Comparison of ENCODE assay signal across 8 mouse cellular contexts in the genomic region with DNA sequence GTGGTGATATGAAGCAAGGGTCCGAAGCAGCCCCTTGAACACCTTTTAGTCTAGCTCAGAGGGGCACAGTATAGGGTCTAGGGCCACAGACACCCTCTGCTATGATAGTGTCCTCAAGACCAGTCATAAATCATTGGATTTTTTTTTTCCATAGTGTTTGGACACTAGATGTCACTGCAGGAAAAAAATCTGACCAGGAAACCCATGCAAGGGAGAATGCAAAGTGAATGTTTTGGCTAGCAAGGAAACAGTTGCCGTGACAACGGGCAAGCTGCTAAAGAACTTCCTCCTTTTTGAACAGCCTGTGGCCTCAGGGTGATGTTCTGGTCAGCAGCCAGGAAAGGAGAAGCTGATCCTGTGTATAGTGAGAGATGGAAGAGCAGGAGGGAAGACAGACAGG.
DNase-seq lines count a peak whose midpoint lies in the region; ATAC-seq and TF ChIP-seq lines count a peak whose summit lies in the region.

No protein-coding gene starts in this region.

- no peak overlapping the region for H3K4me3 ChIP-seq in intestine, embryonic 15.5 days (replicated peaks)
- no peak overlapping the region for H3K4me3 ChIP-seq in intestine, embryonic 16.5 days (ENCODE audit: low read length)
- H3K4me3 ChIP-seq in cortical plate, adult 2 months (ENCODE audit: insufficient read depth, low read length): no peak overlapping the region
- no peak overlapping the region for H3K4me3 ChIP-seq in midbrain, embryonic 15.5 days

- H3K27ac ChIP-seq in intestine, embryonic 15.5 days: no peak overlapping the region
- no peak overlapping the region for H3K27ac ChIP-seq in intestine, embryonic 16.5 days (ENCODE audit: low read length)
- no peak overlapping the region for H3K27ac ChIP-seq in cortical plate, adult 2 months (ENCODE audit: insufficient read depth, low read length)
- 0 out of 2 replicates have a peak overlapping the region, but pooled peaks have one; percentile 7 for H3K27ac ChIP-seq in midbrain, embryonic 15.5 days

- ATAC-seq in intestine, embryonic 15.5 days: 0 out of 2 replicates have a peak, but pooled peaks have one; percentile 34
- ATAC-seq in intestine, embryonic 16.5 days: no peak; the same call in 1 of the 2 replicates
- ATAC-seq in midbrain, embryonic 15.5 days (replicated peaks): peak; percentile 79

- H3K4me1 ChIP-seq in intestine, embryonic 15.5 days (replicated peaks): no peaks in the 10 kb centered on the region
- 0 out of 2 replicates have a peak, but pooled peaks cover 2% of the 10 kb centered on the region for H3K4me1 ChIP-seq in intestine, embryonic 16.5 days (ENCODE audit: control insufficient read depth, insufficient read depth, low read length)
- H3K4me1 ChIP-seq in cortical plate, adult 2 months (ENCODE audit: control insufficient read depth, insufficient read depth, low read length): peaks cover 5% of the 10 kb centered on the region
- H3K4me1 ChIP-seq in midbrain, embryonic 15.5 days: peaks cover 4% of the 10 kb centered on the region

- intact Hi-C loops in left cerebral cortex, postnatal 25 days (cut with DNase I): loop anchor here (1.0 to 5.0 kb wide), 5 partner anchors 67 to 392 kb away; partner anchors contain the start of gene Agap1

- no peak for TF ChIP-seq POLR2A in cortical plate, adult 2 months (IDR thresholded peaks at IDR 0.05; ENCODE audit: extremely low read depth, insufficient read depth, low read length)

- peak; percentile 42; the same call in 1 of the 2 replicates for TF ChIP-seq CTCF in cortical plate, adult 2 months (IDR thresholded peaks at IDR 0.05; ENCODE audit: extremely low read depth, insufficient read depth, low read length)

- DNase-seq in gastrocnemius, postnatal 25 days: peak; percentile 35
- peak; percentile 71 to 72 for DNase-seq in kidney, adult 8-10 months
- peak; percentile 75 to 87 for DNase-seq in left cerebral cortex, postnatal 25 days (ENCODE audit: low spot score in 2 of 2)
- DNase-seq in testis, postnatal 10 days (ENCODE audit: low spot score): peak; percentile 56

- no peaks in the 10 kb centered on the region for H3K36me3 ChIP-seq in intestine, embryonic 15.5 days
- no peaks in the 10 kb centered on the region for H3K36me3 ChIP-seq in intestine, embryonic 16.5 days (ENCODE audit: control insufficient read depth, insufficient read depth, low read length)
- no peaks in the 10 kb centered on the region for H3K36me3 ChIP-seq in midbrain, embryonic 15.5 days (replicated peaks)

- H3K4me2 ChIP-seq in intestine, embryonic 15.5 days (replicated peaks): no peak overlapping the region
- no peak overlapping the region for H3K4me2 ChIP-seq in intestine, embryonic 16.5 days (ENCODE audit: low read depth, low read length)
- H3K4me2 ChIP-seq in midbrain, embryonic 15.5 days: no peak overlapping the region

- 35% methylated on average over 3 of the region's 3 CpGs for WGBS in intestine, embryonic 15.5 days
- 51% methylated on average over 3 of the region's 3 CpGs for WGBS in intestine, embryonic 16.5 days
- WGBS in midbrain, embryonic 15.5 days: 32% methylated on average over 3 of the region's 3 CpGs

- no peaks in the 10 kb centered on the region for H3K27me3 ChIP-seq in intestine, embryonic 15.5 days (replicated peaks)
- H3K27me3 ChIP-seq in intestine, embryonic 16.5 days (replicated peaks; ENCODE audit: control insufficient read depth, insufficient read depth, low read length): no peaks in the 10 kb centered on the region
- 0 out of 2 replicates have a peak, but pooled peaks cover 5% of the 10 kb centered on the region for H3K27me3 ChIP-seq in midbrain, embryonic 15.5 days (replicated peaks)

- H3K9me3 ChIP-seq in intestine, embryonic 15.5 days: no peaks in the 10 kb centered on the region
- no peaks in the 10 kb centered on the region for H3K9me3 ChIP-seq in intestine, embryonic 16.5 days (ENCODE audit: control insufficient read depth, low read length)
- no peaks in the 10 kb centered on the region for H3K9me3 ChIP-seq in midbrain, embryonic 15.5 days

- no peak overlapping the region for H3K9ac ChIP-seq in intestine, embryonic 15.5 days
- H3K9ac ChIP-seq in intestine, embryonic 16.5 days (ENCODE audit: low read depth, low read length): no peak overlapping the region
- H3K9ac ChIP-seq in midbrain, embryonic 15.5 days: no peak overlapping the region; the same call in 1 of the 2 replicates
